Mouse (Mus musculus) cerebellum, adult 9-11 months (tissue): ENCODE results near the gene Ano10.
"Not testable (repeated sequence)": the region's sequence is repeated elsewhere in the genome, so short reads cannot be mapped to it uniquely, and the experiment has no call there.

Source experiments
- DNase-seq: peaks from one replicate; pipeline ENCODE4 v3.0.0; 2022

Gene Ano10

GRCm38 (mm10) chr9:122294242-122294881 is at the start of gene Ano10:
TSS of gene Ano10 (minus strand) at chr9:122294423.
- DNase-seq: peak; percentile 97

- no peak for DNase-seq
These were observed 49.2 kb upstream of the Ano10 start for GRCm38 (mm10) chr9:122343399-122343798.

DNA sequence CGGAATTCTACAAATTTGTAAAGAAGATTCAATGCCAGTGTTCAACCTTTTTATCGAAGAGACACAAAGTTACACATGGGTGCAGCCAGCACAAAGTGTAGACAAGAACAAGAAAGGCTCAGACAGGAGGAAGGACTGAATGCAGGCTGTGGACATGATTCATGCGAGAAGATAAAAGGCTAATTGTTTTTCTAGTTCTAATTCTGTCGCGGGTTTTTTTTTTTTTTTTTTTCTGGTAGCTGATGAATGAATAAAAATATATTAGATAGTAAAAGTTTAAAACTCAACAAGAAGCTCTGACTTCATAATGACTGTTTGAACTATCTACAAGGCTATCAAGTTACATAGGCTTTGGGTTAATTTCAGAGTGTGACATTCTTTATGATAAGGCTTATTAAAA is 45.7 kb upstream of the Ano10 start:
- DNase-seq: no peak

GRCm38 (mm10) chr9:122337510-122337931 is 43.3 kb upstream of the Ano10 start:
- DNase-seq: no peak

DNA sequence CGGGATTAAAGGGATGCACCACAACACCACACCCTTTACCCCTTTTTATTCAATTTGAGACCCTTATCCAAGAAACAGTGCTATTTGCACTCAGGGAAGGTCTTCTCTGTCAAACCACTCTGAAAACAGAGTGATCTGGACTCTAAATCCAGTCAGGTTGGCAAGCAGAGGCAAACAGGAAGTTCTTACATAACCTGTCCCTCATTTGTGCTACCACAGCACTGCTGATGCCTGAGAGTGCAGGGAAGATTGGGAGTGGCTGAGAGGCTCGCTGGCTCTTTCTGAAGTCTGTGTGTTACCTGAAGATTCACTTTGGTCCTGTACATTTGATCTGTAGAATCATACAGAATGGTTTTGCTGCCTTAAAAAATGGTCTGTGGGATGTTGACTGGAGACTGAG is 42.5 kb upstream of the Ano10 start:
- DNase-seq: no peak

DNA sequence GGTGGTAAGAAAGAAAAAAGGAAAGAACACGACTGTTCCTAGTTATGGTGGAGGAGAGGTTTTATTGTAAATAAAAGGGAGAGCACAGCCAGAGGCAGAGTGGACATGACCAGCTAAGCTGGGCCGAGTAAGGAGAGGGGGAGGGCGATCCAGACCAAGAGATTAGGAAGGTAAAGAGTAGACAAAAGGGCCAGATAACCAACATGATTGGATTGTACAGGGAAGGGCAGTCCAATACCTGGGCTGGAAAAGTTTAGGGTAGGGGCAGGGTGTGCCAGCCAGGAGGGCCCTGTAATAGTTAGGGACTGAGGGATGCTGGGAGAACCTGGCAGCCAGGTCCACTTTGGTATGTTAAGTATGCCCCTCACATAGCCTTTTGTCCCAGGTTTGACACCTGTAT is 34.0 kb upstream of the Ano10 start:
- no peak for DNase-seq

DNA sequence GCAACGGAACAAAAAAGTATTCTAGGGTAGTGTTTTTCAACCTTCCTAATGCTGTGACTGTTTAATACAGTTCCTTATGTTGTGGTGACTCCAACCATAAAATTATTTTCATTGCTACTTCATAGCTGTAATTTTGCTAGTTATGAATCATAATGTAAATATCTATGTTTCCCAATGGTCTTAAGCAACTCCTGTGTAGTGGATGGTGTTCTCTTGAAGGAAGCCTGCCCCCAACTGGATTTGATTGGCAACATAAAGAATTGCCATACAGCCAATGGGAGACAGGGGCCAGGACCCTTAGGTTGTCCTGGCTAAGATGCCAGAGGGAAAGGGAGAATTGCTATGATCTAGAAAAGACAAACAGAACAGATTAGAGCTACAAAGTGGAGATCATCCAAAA is 31.8 kb upstream of the Ano10 start:
- DNase-seq: no peak

DNA sequence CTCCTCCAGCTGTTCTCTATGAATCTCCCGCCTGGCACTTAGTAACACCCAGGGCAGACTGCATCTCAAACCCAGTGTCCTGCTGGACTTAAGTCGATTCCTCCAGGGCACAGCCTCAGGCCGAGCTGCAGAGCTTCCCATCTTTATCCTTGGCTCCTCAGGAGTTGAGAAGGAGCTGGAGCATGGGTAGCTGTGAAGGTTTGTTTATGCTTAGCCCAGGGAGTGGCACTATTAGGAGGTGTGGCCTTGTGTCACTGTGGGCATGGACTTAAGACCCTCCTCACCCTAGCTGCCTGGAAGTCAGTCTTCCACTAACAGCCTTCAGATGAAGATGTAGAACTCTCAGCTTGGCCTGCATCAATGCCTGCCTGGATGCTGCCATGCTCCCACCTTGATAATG is 28.1 kb upstream of the Ano10 start:
- DNase-seq: no peak

GRCm38 (mm10) chr9:122320626-122321025 is 26.4 kb upstream of the Ano10 start:
- no peak for DNase-seq

DNA sequence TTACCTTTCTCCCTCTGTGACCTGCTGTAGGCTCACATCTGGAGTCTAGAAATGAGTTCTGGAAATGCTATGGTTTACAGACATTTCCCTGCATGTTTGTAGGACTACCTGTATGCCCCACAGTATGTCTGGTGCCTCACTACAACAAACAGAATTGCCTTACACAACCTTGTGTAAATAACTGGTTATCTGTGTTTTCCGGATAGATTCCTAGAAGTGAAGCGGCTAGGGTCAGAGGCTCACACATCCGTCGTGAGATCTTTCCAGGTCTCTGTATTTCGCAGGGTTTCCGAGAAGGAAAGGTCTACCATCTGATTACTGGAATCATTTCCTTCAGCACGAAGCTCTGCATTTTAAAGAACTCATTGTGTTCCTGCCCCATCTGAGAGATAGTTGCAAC is 22.3 kb upstream of the Ano10 start:
- DNase-seq: no peak

- no peak for DNase-seq
These were observed 21.3 kb upstream of the Ano10 start for GRCm38 (mm10) chr9:122315501-122315900.

GRCm38 (mm10) chr9:122314942-122315341 is 20.7 kb upstream of the Ano10 start:
- DNase-seq: no peak

DNA sequence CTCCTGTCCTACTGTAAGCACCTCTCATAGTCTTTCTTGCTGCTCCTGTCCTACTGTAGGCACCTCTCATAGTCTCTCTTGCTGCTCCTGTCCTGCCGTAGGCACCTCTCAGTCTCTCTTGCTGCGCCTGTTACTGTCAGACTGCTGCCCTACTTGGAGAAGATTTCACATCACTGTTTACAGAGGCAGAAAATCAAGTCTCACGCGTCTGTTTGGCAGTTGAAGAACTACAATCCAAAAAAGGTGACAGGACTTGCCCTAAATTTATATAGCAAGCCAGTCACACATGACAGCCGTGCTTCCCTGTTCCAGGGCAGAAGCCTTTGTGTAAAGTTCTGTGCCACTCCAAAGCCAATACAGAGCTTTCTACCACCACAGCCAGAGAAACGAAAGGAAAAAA is 20.2 kb upstream of the Ano10 start:
- no peak for DNase-seq

DNA sequence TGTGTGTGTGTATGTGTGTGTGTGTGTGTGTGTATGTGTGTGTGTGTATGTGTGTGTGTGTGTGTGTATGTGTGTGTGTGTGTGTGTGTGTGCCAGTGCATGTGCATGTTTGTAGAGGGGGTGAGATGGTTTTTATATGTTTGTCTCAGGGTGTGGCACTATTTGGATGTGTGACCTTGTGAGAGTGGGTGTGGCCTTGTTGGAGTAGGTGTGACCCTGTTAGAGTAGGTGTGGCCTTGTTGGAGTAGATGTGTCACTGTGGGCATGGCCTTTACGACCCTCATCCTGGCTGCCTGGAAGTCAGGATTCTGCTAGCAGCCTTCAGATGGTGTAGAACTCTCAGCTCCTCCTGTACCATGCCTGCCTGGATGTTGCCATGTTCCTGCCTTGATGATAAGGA is 18.9 kb upstream of the Ano10 start:
- DNase-seq: not testable (repeated sequence)

- DNase-seq: no peak
These were observed 18.2 kb upstream of the Ano10 start for GRCm38 (mm10) chr9:122312296-122312990.

DNA sequence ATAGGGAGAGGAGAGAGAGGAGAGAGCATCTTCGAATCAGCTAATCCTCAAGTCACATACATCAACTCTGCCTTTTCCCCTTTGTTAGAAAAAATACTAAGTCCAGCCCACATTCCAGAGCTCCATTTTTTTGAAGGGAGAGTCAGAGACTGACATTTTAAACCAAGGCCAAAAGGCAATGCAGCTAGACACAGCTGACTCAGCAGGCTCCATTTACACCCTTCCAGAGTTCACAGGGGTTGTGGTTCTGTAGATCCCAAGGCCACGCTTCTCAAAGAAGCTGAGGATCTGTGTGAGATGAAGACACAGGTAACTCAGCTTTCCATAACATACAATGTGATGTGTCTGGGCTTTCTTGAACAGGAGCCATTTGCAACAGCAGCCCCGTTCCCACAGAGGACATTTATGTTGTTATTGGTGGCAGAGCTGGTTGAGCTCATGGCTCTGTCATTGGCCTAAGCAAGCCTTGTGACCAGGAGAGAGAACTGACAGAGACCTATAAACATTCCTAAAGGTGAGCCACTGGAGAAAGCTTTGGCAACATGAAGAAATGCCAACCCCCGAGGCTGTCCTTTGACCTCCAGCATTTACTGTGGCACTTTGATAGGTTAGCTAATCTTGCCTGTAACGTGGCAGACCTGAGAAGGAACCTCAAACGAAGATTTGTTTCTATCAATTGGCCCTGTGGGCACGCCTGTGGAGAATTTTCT is 17.0 kb upstream of the Ano10 start:
- DNase-seq: no peak

DNA sequence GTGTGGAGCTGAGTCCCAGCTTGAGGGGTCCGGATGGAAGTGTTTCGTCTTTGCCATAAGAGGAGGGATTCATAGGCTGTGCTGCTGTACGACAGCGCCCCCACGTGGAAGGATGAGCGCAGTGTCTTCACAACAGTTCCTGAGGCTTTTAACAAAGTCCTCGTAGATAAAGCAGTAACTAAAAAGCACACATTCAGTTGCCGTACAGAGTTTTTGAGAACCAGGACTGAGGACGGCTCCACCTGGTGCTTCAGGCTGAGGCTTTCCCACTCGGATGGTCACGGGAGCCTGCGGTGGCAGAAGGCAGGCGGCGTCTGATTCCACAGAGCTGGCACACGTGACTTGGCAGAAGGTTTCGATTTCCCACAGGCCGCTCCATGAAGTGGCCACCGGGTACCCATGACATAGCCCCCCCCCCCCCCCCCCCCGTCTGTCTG is 16.4 kb upstream of the Ano10 start:
- peak; percentile 64 for DNase-seq

GRCm38 (mm10) chr9:122309013-122309980 is 15.1 kb upstream of the Ano10 start:
- DNase-seq: no peak

GRCm38 (mm10) chr9:122305302-122305701 is 11.1 kb upstream of the Ano10 start:
- no peak for DNase-seq

- no peak for DNase-seq
These were observed 1.9 kb upstream of the Ano10 start for GRCm38 (mm10) chr9:122296169-122296568.

GRCm38 (mm10) chr9:122295396-122295795 is 1.2 kb upstream of the Ano10 start:
- DNase-seq: no peak

DNA sequence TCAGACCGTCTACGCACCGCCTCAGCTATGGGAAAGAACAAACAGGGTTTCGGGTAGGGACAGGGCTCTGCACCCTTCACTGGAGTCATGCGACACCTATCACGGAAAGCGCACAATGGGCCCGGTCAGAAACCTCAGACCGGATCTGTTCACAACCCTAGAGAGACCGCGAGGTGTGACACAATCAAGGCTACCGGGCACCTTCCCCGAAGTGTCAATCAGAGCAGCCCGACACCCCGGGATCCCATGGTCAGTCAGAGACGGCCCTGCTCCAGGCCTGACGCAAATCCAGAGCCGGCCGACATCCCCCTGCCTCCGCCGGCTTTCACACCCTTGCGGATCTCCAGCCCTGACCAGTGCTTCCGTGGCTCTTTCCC is 370 bp downstream of the Ano10 start:
- no peak for DNase-seq

GRCm38 (mm10) chr9:122290192-122290591 is 4.0 kb downstream of the Ano10 start:
- no peak for DNase-seq
